Mouse (Mus musculus): ENCODE data around the gene Lce1i.

Gene Lce1i

GRCm38 (mm10) chr3:92778799-92779198 lies at the start of gene Lce1i:
TSS of gene Lce1i (minus strand) at chr3:92778899.
- no peak for DNase-seq (ENCODE audit: low read depth, low spot score)

GRCm38 (mm10) chr3:92827108-92827507 lies 48.4 kb upstream of the Lce1i start, which contains the start of gene Kprp:
TSS of gene Kprp (minus strand) at chr3:92827247.
- no peak for DNase-seq (ENCODE audit: low read depth, low spot score)

- no peak for DNase-seq (ENCODE audit: low read depth, low spot score)
These were observed 47.1 kb upstream of the Lce1i start for GRCm38 (mm10) chr3:92825808-92826207.

- peak; percentile 85 for DNase-seq (ENCODE audit: low read depth, low spot score)
These were observed 37.3 kb upstream of the Lce1i start for GRCm38 (mm10) chr3:92816036-92816435.

GRCm38 (mm10) chr3:92815581-92815980 lies 36.9 kb upstream of the Lce1i start:
- peak; percentile 31 for DNase-seq (ENCODE audit: low read depth, low spot score)

GRCm38 (mm10) chr3:92807791-92808190 lies 29.1 kb upstream of the Lce1i start, which contains the start of gene Lce1k:
TSS of gene Lce1k (minus strand) at chr3:92807891.
- DNase-seq (ENCODE audit: low read depth, low spot score), result no peak

- DNase-seq (ENCODE audit: low read depth, low spot score), result no peak
These were observed 11.7 kb upstream of the Lce1i start, which contains the start of gene Lce1j for GRCm38 (mm10) chr3:92790414-92790813. TSS of gene Lce1j (minus strand) at chr3:92790514.

GRCm38 (mm10) chr3:92771573-92771972 lies 7.1 kb downstream of the Lce1i start:
- peak; percentile 43 for DNase-seq (ENCODE audit: low read depth, low spot score)

GRCm38 (mm10) chr3:92764965-92765364 lies 13.7 kb downstream of the Lce1i start, which contains the start of gene Lce1h:
TSS of gene Lce1h (minus strand) at chr3:92765065.
- no peak for DNase-seq (ENCODE audit: low read depth, low spot score)

- DNase-seq (ENCODE audit: low read depth, low spot score), result peak; percentile 2
These were observed 25.5 kb downstream of the Lce1i start for GRCm38 (mm10) chr3:92753197-92753596.

- no peak for DNase-seq (ENCODE audit: low read depth, low spot score)
These were observed 26.5 kb downstream of the Lce1i start, which contains the start of gene Lce1g for GRCm38 (mm10) chr3:92752238-92752637. TSS of gene Lce1g (minus strand) at chr3:92752338.

- DNase-seq (ENCODE audit: low read depth, low spot score), result no peak
These were observed 39.7 kb downstream of the Lce1i start, which contains the start of gene Gm38119 for GRCm38 (mm10) chr3:92738996-92739395. TSS of gene Gm38119 (minus strand) at chr3:92739096.
